Mouse (Mus musculus): ENCODE measurements around the gene Tln2. TPM values are rescaled to one million over a fixed set of nuclear protein-coding genes. Genes with fewer than 3 reads are reported as not detected.

Tln2 gene
- polyA plus RNA-seq, 1 experiment from 2014 or later: 18.5 TPM

GRCm38 (mm10) chr9:67384028-67384590, 175.4 kb downstream of the Tln2 start:
- Histone ChIP-seq H3K27me3 (no peaks in the 10 kb centered on the region), H3K27ac (no peak overlapping the region; the same call in 1 of the 2 replicates), H3K9me3 (replicated peaks) (no peaks in the 10 kb centered on the region), H3K4me1 (peaks cover 4% of the 10 kb centered on the region; the same call in 1 of the 2 replicates), H3K4me3 (no peak overlapping the region), H3K36me3 (ENCODE audit: poor library complexity, severe bottlenecking) (no peaks in the 10 kb centered on the region), H3K4me2 (no peak overlapping the region), H3K9ac (no peak overlapping the region)
- ATAC-seq: no peak; the same call in 1 of the 2 replicates
- 60% methylated on average over 9 of the region's 9 CpGs for WGBS

DNA sequence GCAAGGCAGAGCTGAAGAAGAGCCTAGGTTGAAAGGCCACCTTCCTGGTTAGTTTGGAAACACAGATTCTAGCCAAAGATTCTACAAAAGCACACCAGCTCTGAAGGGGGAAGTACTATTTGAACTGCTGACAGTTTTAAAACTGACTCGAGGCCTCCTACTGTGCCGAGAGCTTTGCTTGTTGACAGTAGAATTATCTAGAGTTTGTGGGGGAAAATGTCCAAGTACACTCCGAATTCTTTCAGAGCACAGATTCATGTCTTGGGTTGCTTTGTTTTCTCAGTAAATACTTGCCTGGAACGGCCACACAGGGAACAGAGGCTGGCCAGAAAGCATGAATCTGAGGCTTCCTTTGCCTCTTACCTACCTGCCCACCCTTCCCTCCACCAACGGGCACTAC, 179.4 kb downstream of the Tln2 start:
- Histone ChIP-seq H3K4me2 (no peak overlapping the region), H3K27ac (no peak overlapping the region), H3K4me3 (no peak overlapping the region), H3K36me3 (ENCODE audit: poor library complexity, severe bottlenecking) (no peaks in the 10 kb centered on the region), H3K27me3 (no peaks in the 10 kb centered on the region), H3K9me3 (replicated peaks) (no peaks in the 10 kb centered on the region), H3K9ac (no peak overlapping the region), H3K4me1 (peaks cover 4% of the 10 kb centered on the region; the same call in 1 of the 2 replicates)
- WGBS: 70% methylated on average over 5 of the region's 5 CpGs
- ATAC-seq: no peak

- H3K4me2 ChIP-seq: no peak overlapping the region
- H3K27me3 ChIP-seq: no peaks in the 10 kb centered on the region
- no peak overlapping the region for H3K9ac ChIP-seq
- H3K4me3 ChIP-seq: no peak overlapping the region
- 91% methylated on average over 5 of the region's 5 CpGs for WGBS
- no peaks in the 10 kb centered on the region for H3K36me3 ChIP-seq (ENCODE audit: poor library complexity, severe bottlenecking)
- H3K9me3 ChIP-seq (replicated peaks): no peaks in the 10 kb centered on the region
- no peaks in the 10 kb centered on the region for H3K4me1 ChIP-seq
- ATAC-seq: no peak
- H3K27ac ChIP-seq: no peak overlapping the region
Observed at GRCm38 (mm10) chr9:67378772-67379171, 180.7 kb downstream of the Tln2 start.

DNA sequence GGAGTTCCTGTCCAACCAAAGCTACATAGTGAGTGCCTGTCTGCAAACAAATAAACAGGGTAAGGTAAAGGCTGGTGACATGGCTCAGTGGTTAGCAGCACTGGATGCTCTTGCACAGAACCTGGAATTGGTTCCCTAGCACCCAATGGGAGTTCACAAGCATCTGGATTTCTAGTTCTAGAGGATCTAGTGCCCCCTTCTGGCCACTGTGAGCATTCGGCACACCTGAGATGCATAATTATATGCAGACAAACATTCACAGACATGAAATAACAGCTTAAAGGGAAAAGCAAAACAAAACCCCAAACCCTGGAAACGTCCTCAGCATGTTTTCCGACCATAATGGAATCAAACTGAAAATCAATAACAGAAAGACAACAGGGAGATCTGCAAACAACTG, 191.4 kb downstream of the Tln2 start:
- Histone ChIP-seq H3K4me1 (no peaks in the 10 kb centered on the region), H3K27me3 (no peaks in the 10 kb centered on the region), H3K9me3 (replicated peaks) (peaks cover 7% of the 10 kb centered on the region; the same call in 1 of the 2 replicates), H3K4me2 (no peak overlapping the region), H3K9ac (no peak overlapping the region), H3K4me3 (no peak overlapping the region), H3K27ac (no peak overlapping the region), H3K36me3 (ENCODE audit: poor library complexity, severe bottlenecking) (peaks cover 3% of the 10 kb centered on the region; the same call in 1 of the 2 replicates)
- 91% methylated on average over 3 of the region's 3 CpGs for WGBS
- ATAC-seq: no peak

DNA sequence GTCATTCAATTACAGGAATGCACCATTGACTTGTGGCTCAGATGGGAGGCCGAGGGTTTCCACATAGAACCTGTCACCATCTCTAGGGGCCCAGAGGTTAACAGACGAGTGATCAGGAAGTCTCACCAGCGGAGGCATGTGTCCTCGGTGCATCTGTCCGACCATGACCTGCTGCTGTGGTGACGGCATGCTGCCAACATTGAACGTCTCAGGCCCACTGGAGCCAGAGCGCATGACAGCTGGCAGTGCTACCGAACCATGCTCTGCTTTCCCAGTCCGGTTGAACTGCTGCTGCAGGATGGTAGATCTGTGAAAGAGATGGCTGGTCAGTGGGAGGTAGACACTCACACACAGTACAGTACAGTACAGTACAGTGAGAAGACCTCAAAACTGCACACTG, 197.0 kb downstream of the Tln2 start:
- no peaks in the 10 kb centered on the region for H3K27me3 ChIP-seq
- H3K4me3 ChIP-seq: no peak overlapping the region
- H3K9me3 ChIP-seq (replicated peaks): no peaks in the 10 kb centered on the region
- no peaks in the 10 kb centered on the region for H3K36me3 ChIP-seq (ENCODE audit: poor library complexity, severe bottlenecking)
- peaks cover 17% of the 10 kb centered on the region for H3K4me1 ChIP-seq
- WGBS: 90% methylated on average over 10 of the region's 10 CpGs
- no peak overlapping the region for H3K9ac ChIP-seq
- no peak overlapping the region for H3K27ac ChIP-seq
- ATAC-seq: no peak
- no peak overlapping the region for H3K4me2 ChIP-seq

GRCm38 (mm10) chr9:67362053-67362452, 197.4 kb downstream of the Tln2 start:
- Histone ChIP-seq H3K4me1 (peaks cover 17% of the 10 kb centered on the region), H3K4me2 (no peak overlapping the region), H3K9me3 (replicated peaks) (no peaks in the 10 kb centered on the region), H3K4me3 (no peak overlapping the region), H3K36me3 (ENCODE audit: poor library complexity, severe bottlenecking) (no peaks in the 10 kb centered on the region), H3K27ac (no peak overlapping the region), H3K9ac (no peak overlapping the region), H3K27me3 (no peaks in the 10 kb centered on the region)
- 48% methylated on average over 2 of the region's 2 CpGs for WGBS
- ATAC-seq: no peak

GRCm38 (mm10) chr9:67361511-67361910, 198.0 kb downstream of the Tln2 start:
- peak; percentile 41; the same call in 1 of the 2 replicates for ATAC-seq
- Histone ChIP-seq H3K9ac (no peak overlapping the region), H3K4me3 (no peak overlapping the region), H3K4me2 (no peak overlapping the region), H3K27me3 (no peaks in the 10 kb centered on the region), H3K27ac (no peak overlapping the region), H3K4me1 (peaks cover 17% of the 10 kb centered on the region), H3K9me3 (replicated peaks) (no peaks in the 10 kb centered on the region), H3K36me3 (ENCODE audit: poor library complexity, severe bottlenecking) (no peaks in the 10 kb centered on the region)
- 37% methylated on average over 5 of the region's 5 CpGs for WGBS

DNA sequence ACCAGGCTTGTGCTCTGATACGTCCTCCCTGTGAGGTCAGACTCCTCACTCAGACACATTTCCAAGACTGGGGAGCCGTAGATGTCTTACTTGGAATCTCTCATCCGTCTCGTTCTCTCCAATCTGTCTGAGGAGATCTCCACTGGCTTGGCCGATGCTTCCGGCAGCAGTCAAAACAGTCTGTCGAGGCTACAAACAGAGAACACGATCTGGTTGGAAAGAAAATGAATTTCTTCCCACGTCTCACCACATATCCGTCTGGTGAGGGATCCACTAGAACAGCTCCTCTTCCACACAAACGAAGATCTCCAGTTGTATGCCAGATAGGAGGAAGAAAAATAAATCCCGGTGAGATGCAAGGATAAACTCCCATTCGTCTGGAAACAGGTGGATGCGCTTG, 205.1 kb downstream of the Tln2 start:
- H3K36me3 ChIP-seq (ENCODE audit: poor library complexity, severe bottlenecking): no peaks in the 10 kb centered on the region
- H3K4me1 ChIP-seq: no peaks in the 10 kb centered on the region
- H3K9me3 ChIP-seq (replicated peaks): no peaks in the 10 kb centered on the region
- ATAC-seq: no peak
- H3K27ac ChIP-seq: no peak overlapping the region
- H3K27me3 ChIP-seq: no peaks in the 10 kb centered on the region
- H3K4me3 ChIP-seq: no peak overlapping the region
- H3K9ac ChIP-seq: no peak overlapping the region
- WGBS: 90% methylated on average over 14 of the region's 14 CpGs
- H3K4me2 ChIP-seq: no peak overlapping the region

GRCm38 (mm10) chr9:67353365-67353764, 206.1 kb downstream of the Tln2 start:
- Histone ChIP-seq H3K4me1 (no peaks in the 10 kb centered on the region), H3K36me3 (ENCODE audit: poor library complexity, severe bottlenecking) (no peaks in the 10 kb centered on the region), H3K27ac (no peak overlapping the region), H3K9ac (no peak overlapping the region), H3K4me2 (no peak overlapping the region), H3K4me3 (no peak overlapping the region), H3K9me3 (replicated peaks) (no peaks in the 10 kb centered on the region), H3K27me3 (no peaks in the 10 kb centered on the region)
- 82% methylated on average over 7 of the region's 7 CpGs for WGBS
- ATAC-seq: no peak

GRCm38 (mm10) chr9:67348983-67349382, 210.5 kb downstream of the Tln2 start:
- H3K4me2 ChIP-seq: no peak overlapping the region
- no peak overlapping the region for H3K27ac ChIP-seq
- no peaks in the 10 kb centered on the region for H3K36me3 ChIP-seq (ENCODE audit: poor library complexity, severe bottlenecking)
- H3K4me3 ChIP-seq: no peak overlapping the region
- H3K9ac ChIP-seq: no peak overlapping the region
- no peaks in the 10 kb centered on the region for H3K9me3 ChIP-seq (replicated peaks)
- no peaks in the 10 kb centered on the region for H3K4me1 ChIP-seq
- ATAC-seq: no peak
- no peaks in the 10 kb centered on the region for H3K27me3 ChIP-seq
- 92% methylated on average over 7 of the region's 7 CpGs for WGBS

- Histone ChIP-seq H3K4me3 (no peak overlapping the region), H3K27me3 (no peaks in the 10 kb centered on the region), H3K36me3 (ENCODE audit: poor library complexity, severe bottlenecking) (no peaks in the 10 kb centered on the region; the same call in 1 of the 2 replicates), H3K4me2 (no peak overlapping the region), H3K27ac (no peak overlapping the region), H3K9ac (no peak overlapping the region), H3K4me1 (no peaks in the 10 kb centered on the region), H3K9me3 (replicated peaks) (no peaks in the 10 kb centered on the region)
- ATAC-seq: no peak
- 75% methylated on average over 5 of the region's 5 CpGs for WGBS
Observed at GRCm38 (mm10) chr9:67347184-67347583, 212.3 kb downstream of the Tln2 start.

DNA sequence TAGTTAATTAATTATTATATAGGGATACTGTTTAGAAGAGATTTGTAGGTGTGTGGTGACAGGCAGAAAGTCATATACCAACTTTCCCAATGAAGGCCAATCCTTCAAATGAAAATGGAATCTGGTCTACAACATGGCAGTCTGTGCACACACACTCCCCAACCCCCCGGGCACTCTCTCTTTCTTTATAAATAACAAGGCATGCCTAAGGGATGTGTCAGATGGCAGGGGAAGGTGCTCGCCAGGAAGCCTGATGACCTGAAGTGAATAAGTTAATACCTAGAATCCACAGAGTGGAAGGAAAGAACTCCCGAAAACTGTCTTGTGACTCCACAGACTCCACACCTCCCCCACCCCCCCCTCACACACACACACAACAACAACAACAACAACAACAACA, 228.2 kb downstream of the Tln2 start:
- no peaks in the 10 kb centered on the region for H3K27me3 ChIP-seq
- no peaks in the 10 kb centered on the region for H3K4me1 ChIP-seq
- no peak overlapping the region for H3K4me3 ChIP-seq
- WGBS: 91% methylated on average over 3 of the region's 3 CpGs
- no peak overlapping the region for H3K9ac ChIP-seq
- no peak for ATAC-seq
- no peak overlapping the region for H3K27ac ChIP-seq
- H3K4me2 ChIP-seq: no peak overlapping the region
- H3K36me3 ChIP-seq (ENCODE audit: poor library complexity, severe bottlenecking): no peaks in the 10 kb centered on the region
- H3K9me3 ChIP-seq (replicated peaks): no peaks in the 10 kb centered on the region

GRCm38 (mm10) chr9:67328451-67328850, 231.1 kb downstream of the Tln2 start:
- 87% methylated on average over 3 of the region's 3 CpGs for WGBS
- Histone ChIP-seq H3K27me3 (no peaks in the 10 kb centered on the region), H3K36me3 (ENCODE audit: poor library complexity, severe bottlenecking) (no peaks in the 10 kb centered on the region), H3K9me3 (replicated peaks) (no peaks in the 10 kb centered on the region), H3K9ac (no peak overlapping the region), H3K4me3 (no peak overlapping the region), H3K27ac (no peak overlapping the region), H3K4me2 (no peak overlapping the region), H3K4me1 (0 out of 2 replicates have a peak, but pooled peaks cover 4% of the 10 kb centered on the region)
- no peak for ATAC-seq
